In the genomic region with DNA sequence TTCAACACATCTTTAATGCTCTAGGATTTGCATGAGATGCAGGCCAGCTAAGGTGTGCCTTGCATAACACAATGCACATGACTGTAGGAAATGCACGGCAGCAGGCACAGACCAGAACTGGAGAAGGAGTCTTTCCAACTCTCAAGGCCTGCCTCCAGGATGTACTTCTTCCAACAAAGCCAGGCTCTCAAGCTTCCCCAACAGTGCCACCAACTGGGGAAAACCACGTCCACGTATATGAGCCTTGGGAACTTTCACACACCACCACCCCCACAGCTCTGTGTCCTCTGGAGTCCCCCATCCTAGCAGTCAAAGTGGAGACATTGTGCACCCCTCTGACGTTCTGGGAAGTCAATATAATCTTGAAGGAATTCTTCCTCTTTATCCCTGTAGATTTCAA, we compare ENCODE assay signal across 13 mouse cellular contexts. TPM values are rescaled to one million over a fixed set of nuclear protein-coding genes. Genes with fewer than 3 reads are reported as not detected.
DNase-seq lines count a peak whose midpoint lies in the region; ATAC-seq and TF ChIP-seq lines count a peak whose summit lies in the region.
"Had no signal": no experiment of that assay in that cellular context is flagged by ENCODE, and none has a peak within 500 bp of the region (broad histone marks: within the 10 kb centered on the region; RNA-seq: fewer than 3 reads in every experiment).

No protein-coding gene starts in this region.

- no peaks in the 10 kb centered on the region for H3K9me3 ChIP-seq in forebrain, postnatal 0 days (ENCODE audit: low read length)
- H3K9me3 ChIP-seq in forebrain, embryonic 13.5 days (replicated peaks) = no peaks in the 10 kb centered on the region
- no peaks in the 10 kb centered on the region for H3K9me3 ChIP-seq in megakaryocyte, embryonic 14.5 days
- H3K9me3 ChIP-seq in embryonic facial prominence, embryonic 15.5 days (replicated peaks) = no peaks in the 10 kb centered on the region
- H3K9me3 ChIP-seq in stomach, embryonic 15.5 days = no peaks in the 10 kb centered on the region
- H3K9me3 ChIP-seq: embryonic facial prominence, embryonic 12.5 days had no signal

- H3K4me3 ChIP-seq in forebrain, postnatal 0 days (ENCODE audit: low read depth, low read length) = no peak overlapping the region
- H3K4me3 ChIP-seq in forebrain, embryonic 13.5 days = no peak overlapping the region
- peak overlapping the region; percentile 46 for H3K4me3 ChIP-seq in megakaryocyte, embryonic 14.5 days (replicated peaks)
- no peak overlapping the region for H3K4me3 ChIP-seq in embryonic facial prominence, embryonic 15.5 days (replicated peaks)
- no peak overlapping the region for H3K4me3 ChIP-seq in stomach, embryonic 15.5 days (replicated peaks)
- H3K4me3 ChIP-seq: embryonic facial prominence, embryonic 12.5 days had no signal

- no peaks in the 10 kb centered on the region for H3K27me3 ChIP-seq in forebrain, postnatal 0 days (ENCODE audit: insufficient read depth, low read length)
- no peaks in the 10 kb centered on the region for H3K27me3 ChIP-seq in forebrain, embryonic 13.5 days
- no peaks in the 10 kb centered on the region for H3K27me3 ChIP-seq in megakaryocyte, embryonic 14.5 days (replicated peaks)
- no peaks in the 10 kb centered on the region for H3K27me3 ChIP-seq in embryonic facial prominence, embryonic 15.5 days
- H3K27me3 ChIP-seq in stomach, embryonic 15.5 days (replicated peaks) = no peaks in the 10 kb centered on the region
- H3K27me3 ChIP-seq: CH12.LX; embryonic facial prominence, embryonic 12.5 days had no signal

- 40% methylated on average over 4 of the region's 4 CpGs for WGBS in forebrain, postnatal 0 days
- WGBS in forebrain, embryonic 13.5 days = 50% methylated on average over 4 of the region's 4 CpGs
- 42% methylated on average over 4 of the region's 4 CpGs for WGBS in embryonic facial prominence, embryonic 15.5 days
- whole genome bisulfite sequencing in stomach, embryonic 15.5 days = 35% methylated on average over 4 of the region's 4 CpGs

- DNase-seq in forebrain, postnatal 0 days = peak; percentile 31
- DNase-seq: thymus, adult 18-20 months had no signal

- no peak overlapping the region for H3K9ac ChIP-seq in forebrain, postnatal 0 days
- H3K9ac ChIP-seq in forebrain, embryonic 13.5 days = no peak overlapping the region
- H3K9ac ChIP-seq in embryonic facial prominence, embryonic 15.5 days = no peak overlapping the region
- H3K9ac ChIP-seq in stomach, embryonic 15.5 days = no peak overlapping the region
- H3K9ac ChIP-seq: embryonic facial prominence, embryonic 12.5 days had no signal

- peaks cover 58% of the 10 kb centered on the region for H3K36me3 ChIP-seq in forebrain, postnatal 0 days (ENCODE audit: insufficient read depth)
- H3K36me3 ChIP-seq in forebrain, embryonic 13.5 days (ENCODE audit: poor library complexity, severe bottlenecking) = peaks cover 67% of the 10 kb centered on the region
- peaks cover 85% of the 10 kb centered on the region for H3K36me3 ChIP-seq in megakaryocyte, embryonic 14.5 days (replicated peaks; ENCODE audit: low read length)
- H3K36me3 ChIP-seq in embryonic facial prominence, embryonic 15.5 days = peaks cover 55% of the 10 kb centered on the region
- peaks cover 59% of the 10 kb centered on the region for H3K36me3 ChIP-seq in stomach, embryonic 15.5 days

- no peak overlapping the region for H3K27ac ChIP-seq in forebrain, postnatal 0 days (ENCODE audit: low read depth, low read length)
- no peak overlapping the region for H3K27ac ChIP-seq in forebrain, embryonic 13.5 days
- 0 out of 2 replicates have a peak overlapping the region, but pooled peaks have one; percentile 22 for H3K27ac ChIP-seq in embryonic facial prominence, embryonic 15.5 days (replicated peaks)
- H3K27ac ChIP-seq in stomach, embryonic 15.5 days = peak overlapping the region; percentile 8; the same call in 1 of the 2 replicates
- H3K27ac ChIP-seq: embryonic facial prominence, embryonic 12.5 days; macrophage had no signal

- H3K4me1 ChIP-seq in forebrain, postnatal 0 days (ENCODE audit: insufficient read depth) = peaks cover 4% of the 10 kb centered on the region; the same call in 1 of the 2 replicates
- peaks cover 16% of the 10 kb centered on the region for H3K4me1 ChIP-seq in forebrain, embryonic 13.5 days
- peaks cover 40% of the 10 kb centered on the region for H3K4me1 ChIP-seq in megakaryocyte, embryonic 14.5 days
- H3K4me1 ChIP-seq in embryonic facial prominence, embryonic 15.5 days = peaks cover 18% of the 10 kb centered on the region
- 0 out of 2 replicates have a peak, but pooled peaks cover 7% of the 10 kb centered on the region for H3K4me1 ChIP-seq in stomach, embryonic 15.5 days

- ATAC-seq in forebrain, postnatal 0 days = no peak
- ATAC-seq in forebrain, embryonic 13.5 days = no peak
- no peak for ATAC-seq in megakaryocyte, adult 5-6 weeks (ENCODE audit: poor library complexity, severe bottlenecking)
- no peak for ATAC-seq in embryonic facial prominence, embryonic 15.5 days (ENCODE audit: insufficient number of reproducible peaks, low FRiP score, low TSS enrichment, low read depth)
- no peak for ATAC-seq in stomach, embryonic 15.5 days (ENCODE audit: insufficient read depth, low FRiP score, low read depth)
- ATAC-seq in inflammation-experienced regulatory T-cells, adult 6 months = no peak
- no peak for ATAC-seq in erythroid progenitor cell, adult 5-6 weeks (replicated peaks; ENCODE audit: low FRiP score, poor library complexity, severe bottlenecking)

- no peak overlapping the region for H3K4me2 ChIP-seq in forebrain, postnatal 0 days (ENCODE audit: low read depth)
- no peak overlapping the region for H3K4me2 ChIP-seq in forebrain, embryonic 13.5 days
- H3K4me2 ChIP-seq in embryonic facial prominence, embryonic 15.5 days (replicated peaks) = no peak overlapping the region
- no peak overlapping the region for H3K4me2 ChIP-seq in stomach, embryonic 15.5 days
- H3K4me2 ChIP-seq: embryonic facial prominence, embryonic 12.5 days had no signal

- peak; percentile 35 for TF ChIP-seq CTCF in forebrain, postnatal 0 days (IDR thresholded peaks at IDR 0.05; ENCODE audit: low read depth)

RNA-seq across cellular contexts. Expression of a gene that starts 5.1 kb away (rescaled TPM):
- total RNA-seq in forebrain, postnatal 0 days (2014; rRNA removed) = 31.7 and 47.5 TPM in 2 replicates
- 119 and 159 TPM in 2 replicates for polyA plus RNA-seq in forebrain, postnatal 0 days (2015; fragmentation: Nextera tagmentation; extraction: Ambion mirVana)
- 125 and 140 TPM in 2 replicates for polyA plus RNA-seq in forebrain, embryonic 13.5 days (2015; fragmentation: Nextera tagmentation; extraction: Ambion mirVana)
- 439 and 1,079 TPM in 2 replicates for polyA plus RNA-seq in megakaryocyte, embryonic 14.5 days (2012; ENCODE audit: insufficient read depth, low replicate concordance)
- total RNA-seq in megakaryocyte, adult 5-6 weeks (2015) = 45.2 and 62.1 TPM in 2 replicates
- 40.5 and 48.4 TPM in 2 replicates for total RNA-seq in megakaryocyte, adult 5-6 weeks (2017)
- polyA plus RNA-seq in embryonic facial prominence, embryonic 15.5 days (2015; fragmentation: Nextera tagmentation; extraction: Ambion mirVana) = 151 and 155 TPM in 2 replicates
- polyA plus RNA-seq in stomach, embryonic 15.5 days (2015; fragmentation: Nextera tagmentation; extraction: Ambion mirVana) = 166 and 190 TPM in 2 replicates
- 100 to 1,000 TPM; 112 to 120 (median 112) TPM for polyA plus RNA-seq in inflammation-experienced regulatory T-cells, adult 6 months (2017; shearing (Covaris generic))
- 51.1 and 55.5 TPM in 2 replicates for total RNA-seq in erythroid progenitor cell, adult 5-6 weeks (2015; ENCODE audit: low replicate concordance)
- total RNA-seq in erythroid progenitor cell, adult 5-6 weeks (2017; ENCODE audit: low replicate concordance) = 33.1 and 75.9 TPM in 2 replicates

RNA-seq across cellular contexts. Expression of a gene that starts 8.9 kb away (rescaled TPM):
- 19.4 and 39.2 TPM in 2 replicates for total RNA-seq in forebrain, postnatal 0 days (2014; rRNA removed)
- polyA plus RNA-seq in forebrain, postnatal 0 days (2015; fragmentation: Nextera tagmentation; extraction: Ambion mirVana) = 0.42 and 0.45 TPM in 2 replicates
- polyA plus RNA-seq in forebrain, embryonic 13.5 days (2015; fragmentation: Nextera tagmentation; extraction: Ambion mirVana) = 0.97 and 1.2 TPM in 2 replicates
- 3.5 and 6.7 TPM in 2 replicates for polyA plus RNA-seq in megakaryocyte, embryonic 14.5 days (2012; ENCODE audit: insufficient read depth, low replicate concordance)
- 17.5 and 18.6 TPM in 2 replicates for total RNA-seq in megakaryocyte, adult 5-6 weeks (2015)
- 27.1 and 30.5 TPM in 2 replicates for total RNA-seq in megakaryocyte, adult 5-6 weeks (2017)
- 0.53 and 0.69 TPM in 2 replicates for polyA plus RNA-seq in embryonic facial prominence, embryonic 15.5 days (2015; fragmentation: Nextera tagmentation; extraction: Ambion mirVana)
- polyA plus RNA-seq in stomach, embryonic 15.5 days (2015; fragmentation: Nextera tagmentation; extraction: Ambion mirVana) = 0.49 and 0.72 TPM in 2 replicates
- 1 to 10 TPM in 2 of 3 experiments, under 1 TPM in 1; 0.85 to 2.9 (median 2.8) TPM for polyA plus RNA-seq in inflammation-experienced regulatory T-cells, adult 6 months (2017; shearing (Covaris generic))
- total RNA-seq in erythroid progenitor cell, adult 5-6 weeks (2015; ENCODE audit: low replicate concordance) = 82.5 and 87.6 TPM in 2 replicates
- total RNA-seq in erythroid progenitor cell, adult 5-6 weeks (2017; ENCODE audit: low replicate concordance) = 74.3 and 120 TPM in 2 replicates
- polyA plus RNA-seq: macrophage had no signal

RNA-seq across cellular contexts. Expression of a gene that starts 14.3 kb away (rescaled TPM):
- 0.92 and 1.9 TPM in 2 replicates for total RNA-seq in forebrain, postnatal 0 days (2014; rRNA removed)
- 1.1 and 2.1 TPM in 2 replicates for polyA plus RNA-seq in forebrain, postnatal 0 days (2015; fragmentation: Nextera tagmentation; extraction: Ambion mirVana)
- 0.85 and 1.9 TPM in 2 replicates for polyA plus RNA-seq in forebrain, embryonic 13.5 days (2015; fragmentation: Nextera tagmentation; extraction: Ambion mirVana)
- polyA plus RNA-seq in megakaryocyte, embryonic 14.5 days (2012; ENCODE audit: insufficient read depth, low replicate concordance) = 1.5 and 5.6 TPM in 2 replicates
- total RNA-seq in megakaryocyte, adult 5-6 weeks (2015) = 0.45 and 1.0 TPM in 2 replicates
- total RNA-seq in megakaryocyte, adult 5-6 weeks (2017) = 1.1 and 1.3 TPM in 2 replicates
- polyA plus RNA-seq in embryonic facial prominence, embryonic 15.5 days (2015; fragmentation: Nextera tagmentation; extraction: Ambion mirVana) = 1.2 and 3.7 TPM in 2 replicates
- 1.2 and 1.5 TPM in 2 replicates for polyA plus RNA-seq in stomach, embryonic 15.5 days (2015; fragmentation: Nextera tagmentation; extraction: Ambion mirVana)
- 1 to 10 TPM in 1 of 3 experiments, under 1 TPM in 2; 0.44 to 2.3 (median 0.62) TPM for polyA plus RNA-seq in inflammation-experienced regulatory T-cells, adult 6 months (2017; shearing (Covaris generic))
- total RNA-seq in erythroid progenitor cell, adult 5-6 weeks (2015; ENCODE audit: low replicate concordance) = 6.3 and 8.3 TPM in 2 replicates
- total RNA-seq in erythroid progenitor cell, adult 5-6 weeks (2017; ENCODE audit: low replicate concordance) = 0.91 and 3.6 TPM in 2 replicates

RNA-seq across cellular contexts. Expression of a gene that starts 14.9 kb away (rescaled TPM):
- 45.8 and 52.5 TPM in 2 replicates for total RNA-seq in forebrain, postnatal 0 days (2014; rRNA removed)
- 67.1 and 87.4 TPM in 2 replicates for polyA plus RNA-seq in forebrain, postnatal 0 days (2015; fragmentation: Nextera tagmentation; extraction: Ambion mirVana)
- polyA plus RNA-seq in forebrain, embryonic 13.5 days (2015; fragmentation: Nextera tagmentation; extraction: Ambion mirVana) = 94.5 and 98.8 TPM in 2 replicates
- 145 and 321 TPM in 2 replicates for polyA plus RNA-seq in megakaryocyte, embryonic 14.5 days (2012; ENCODE audit: insufficient read depth, low replicate concordance)
- 70.9 and 71.0 TPM in 2 replicates for total RNA-seq in megakaryocyte, adult 5-6 weeks (2015)
- total RNA-seq in megakaryocyte, adult 5-6 weeks (2017) = 35.1 and 42.6 TPM in 2 replicates
- 92.0 and 104 TPM in 2 replicates for polyA plus RNA-seq in embryonic facial prominence, embryonic 15.5 days (2015; fragmentation: Nextera tagmentation; extraction: Ambion mirVana)
- 83.7 and 93.7 TPM in 2 replicates for polyA plus RNA-seq in stomach, embryonic 15.5 days (2015; fragmentation: Nextera tagmentation; extraction: Ambion mirVana)
- 10 to 100 TPM; 48.1 to 74.9 (median 72.6) TPM for polyA plus RNA-seq in inflammation-experienced regulatory T-cells, adult 6 months (2017; shearing (Covaris generic))
- total RNA-seq in erythroid progenitor cell, adult 5-6 weeks (2015; ENCODE audit: low replicate concordance) = 103 and 123 TPM in 2 replicates
- 116 and 132 TPM in 2 replicates for total RNA-seq in erythroid progenitor cell, adult 5-6 weeks (2017; ENCODE audit: low replicate concordance)

RNA-seq across cellular contexts. Expression of a gene that starts 22.1 kb away (rescaled TPM):
- total RNA-seq in forebrain, postnatal 0 days (2014; rRNA removed) = 2.7 and 2.8 TPM in 2 replicates
- polyA plus RNA-seq in forebrain, postnatal 0 days (2015; fragmentation: Nextera tagmentation; extraction: Ambion mirVana) = 1.5 TPM in 2 replicates
- polyA plus RNA-seq in forebrain, embryonic 13.5 days (2015; fragmentation: Nextera tagmentation; extraction: Ambion mirVana) = not detected in 2 replicates
- not detected in 2 replicates for polyA plus RNA-seq in megakaryocyte, embryonic 14.5 days (2012; ENCODE audit: insufficient read depth, low replicate concordance)
- 0.21 and 0.51 TPM in 2 replicates for total RNA-seq in megakaryocyte, adult 5-6 weeks (2015)
- 0.26 and 0.49 TPM in 2 replicates for total RNA-seq in megakaryocyte, adult 5-6 weeks (2017)
- polyA plus RNA-seq in embryonic facial prominence, embryonic 15.5 days (2015; fragmentation: Nextera tagmentation; extraction: Ambion mirVana) = 2.1 and 2.5 TPM in 2 replicates
- 1.0 and 1.9 TPM in 2 replicates for polyA plus RNA-seq in stomach, embryonic 15.5 days (2015; fragmentation: Nextera tagmentation; extraction: Ambion mirVana)
- under 1 TPM in 1 of 3 experiments, not detected in 2; 0.82 TPM for polyA plus RNA-seq in inflammation-experienced regulatory T-cells, adult 6 months (2017; shearing (Covaris generic))
- total RNA-seq in erythroid progenitor cell, adult 5-6 weeks (2015; ENCODE audit: low replicate concordance) = not detected in 2 replicates
- not detected in 2 replicates for total RNA-seq in erythroid progenitor cell, adult 5-6 weeks (2017; ENCODE audit: low replicate concordance)
- total RNA-seq: hematopoietic stem cell, adult 5-6 weeks had no signal

Comparison
In these comparisons a context has a peak if more than half of its experiments do, and no peak if none do; other contexts are left out.
1. H3K27ac ChIP-seq: peak in embryonic facial prominence, embryonic 15.5 days (single experiment) and stomach, embryonic 15.5 days (single experiment); none in forebrain, postnatal 0 days (single experiment) and forebrain, embryonic 13.5 days (single experiment).